Mouse (Mus musculus) kidney, embryonic 16.5 days (tissue): ENCODE data around the gene Frmd4a. TPM values are rescaled to one million over a fixed set of nuclear protein-coding genes. Genes with fewer than 3 reads are reported as not detected.
A peak's percentile ranks its signal among the peaks of the same experiment; 100 is the strongest.

Source experiments
- ATAC-seq: fragments of 200-750 bp; cut with Nextera tagmentation; 2 replicates; pipeline ENCODE4 v1.8.0; 2017; ENCODE audit warnings: moderate TSS enrichment; ENCODE audit not compliant: low FRiP score, low TSS enrichment
- H3K27ac ChIP-seq: fragments of 300-500 bp; sonication (generic); 2 replicates; pipeline ENCODE4 v1.5.1; 2014; ENCODE audit warnings: low read length
- H3K27me3 ChIP-seq: fragments of 300-500 bp; sonication (generic); 2 replicates; pipeline ENCODE4 v1.6.1; 2014; ENCODE audit warnings: low read length, control low read depth, mixed read lengths; ENCODE audit not compliant: insufficient read depth
- H3K36me3 ChIP-seq: fragments of 300-500 bp; sonication (generic); 2 replicates; pipeline ENCODE4 v1.6.1; 2014; ENCODE audit warnings: low read length, control low read depth, mixed read lengths; ENCODE audit not compliant: insufficient read depth
- H3K4me1 ChIP-seq: fragments of 300-500 bp; sonication (generic); 2 replicates; pipeline ENCODE4 v1.6.1; 2014; ENCODE audit warnings: low read length, control low read depth, mixed read lengths; ENCODE audit not compliant: insufficient read depth
- H3K4me2 ChIP-seq: fragments of 300-500 bp; sonication (generic); replicated peaks from 2 replicates; pipeline ENCODE4 v1.6.1; 2014; ENCODE audit warnings: low read depth, low read length
- H3K4me3 ChIP-seq: fragments of 300-500 bp; sonication (generic); 2 replicates; pipeline ENCODE4 v1.5.1; 2014; ENCODE audit warnings: mild to moderate bottlenecking, low read length
- H3K9ac ChIP-seq: fragments of 300-500 bp; sonication (generic); replicated peaks from 2 replicates; pipeline ENCODE4 v1.6.1; 2014; ENCODE audit warnings: low read length
- H3K9me3 ChIP-seq: fragments of 300-500 bp; sonication (generic); 2 replicates; pipeline ENCODE4 v1.6.1; 2016; ENCODE audit warnings: low read length, control low read depth
- WGBS: fragments of 180-500 bp; shearing (Covaris S2); extraction: QIAGEN DNeasy Blood & Tissue Kit; methylation state at CpG from one replicate; pipeline ENCODE4 v1.1.7; 2014; 5-methylcytosine and 5-hydroxymethylcytosine counted together
- polyA plus RNA-seq: library from polyadenylated mRNA; unstranded; fragments of >200 nt; fragmentation: Nextera tagmentation; extraction: Ambion mirVana; gene quantifications from 2 replicates; pipeline ENCODE4 v1.2.1, GENCODE M21; 2015

Gene Frmd4a
- polyA plus RNA-seq, 1 experiment from 2014 or later, result 31.2 TPM

- H3K36me3 ChIP-seq, result peaks cover 66% of the 10 kb centered on the region
- H3K27ac ChIP-seq, result no peak overlapping the region
- WGBS, result 79% methylated on average over 3 of the region's 3 CpGs
- no peaks in the 10 kb centered on the region for H3K27me3 ChIP-seq
- no peak overlapping the region for H3K9ac ChIP-seq
- no peak overlapping the region for H3K4me2 ChIP-seq
- no peak overlapping the region for H3K4me3 ChIP-seq
- H3K9me3 ChIP-seq, result no peaks in the 10 kb centered on the region
- ATAC-seq, result no peak
- peaks cover 50% of the 10 kb centered on the region for H3K4me1 ChIP-seq
Observed at GRCm38 (mm10) chr2:4591647-4592046, 574.1 kb downstream of the Frmd4a start.

- Histone ChIP-seq H3K27ac (no peak overlapping the region), H3K36me3 (peaks cover 68% of the 10 kb centered on the region), H3K9ac (no peak overlapping the region), H3K4me3 (no peak overlapping the region), H3K27me3 (no peaks in the 10 kb centered on the region), H3K9me3 (no peaks in the 10 kb centered on the region), H3K4me2 (no peak overlapping the region), H3K4me1 (peaks cover 39% of the 10 kb centered on the region)
- no peak for ATAC-seq
- 89% methylated on average over 7 of the region's 7 CpGs for WGBS
Observed at GRCm38 (mm10) chr2:4592666-4593065, 575.1 kb downstream of the Frmd4a start.

GRCm38 (mm10) chr2:4593433-4593832 is 575.9 kb downstream of the Frmd4a start:
- no peak overlapping the region for H3K4me2 ChIP-seq
- no peak overlapping the region for H3K4me3 ChIP-seq
- H3K4me1 ChIP-seq, result peaks cover 32% of the 10 kb centered on the region
- peaks cover 73% of the 10 kb centered on the region for H3K36me3 ChIP-seq
- no peak overlapping the region for H3K9ac ChIP-seq
- H3K27ac ChIP-seq, result no peak overlapping the region
- no peaks in the 10 kb centered on the region for H3K9me3 ChIP-seq
- no peaks in the 10 kb centered on the region for H3K27me3 ChIP-seq
- peak; percentile 55; the same call in 1 of the 2 replicates for ATAC-seq
- WGBS, result 50% methylated on average over 9 of the region's 9 CpGs

- H3K4me1 ChIP-seq, result peaks cover 27% of the 10 kb centered on the region
- H3K4me2 ChIP-seq, result no peak overlapping the region
- H3K27me3 ChIP-seq, result no peaks in the 10 kb centered on the region
- no peaks in the 10 kb centered on the region for H3K9me3 ChIP-seq
- H3K4me3 ChIP-seq, result no peak overlapping the region
- H3K36me3 ChIP-seq, result peaks cover 77% of the 10 kb centered on the region
- H3K9ac ChIP-seq, result no peak overlapping the region
- no peak overlapping the region for H3K27ac ChIP-seq
- ATAC-seq, result no peak
- WGBS, result 88% methylated on average over 3 of the region's 3 CpGs
Observed at GRCm38 (mm10) chr2:4593878-4594387, 576.4 kb downstream of the Frmd4a start.

GRCm38 (mm10) chr2:4596992-4597391 is 579.5 kb downstream of the Frmd4a start:
- ATAC-seq, result no peak
- Histone ChIP-seq H3K27ac (no peak overlapping the region), H3K9ac (no peak overlapping the region), H3K4me2 (no peak overlapping the region), H3K4me1 (peaks cover 22% of the 10 kb centered on the region), H3K4me3 (no peak overlapping the region), H3K27me3 (no peaks in the 10 kb centered on the region), H3K36me3 (peaks cover 58% of the 10 kb centered on the region), H3K9me3 (no peaks in the 10 kb centered on the region)
- WGBS, result 90% methylated on average over 7 of the region's 7 CpGs

- Histone ChIP-seq H3K27me3 (no peaks in the 10 kb centered on the region), H3K9me3 (no peaks in the 10 kb centered on the region), H3K27ac (no peak overlapping the region), H3K4me2 (no peak overlapping the region), H3K4me1 (peaks cover 8% of the 10 kb centered on the region; the same call in 1 of the 2 replicates), H3K4me3 (no peak overlapping the region), H3K9ac (no peak overlapping the region), H3K36me3 (peaks cover 58% of the 10 kb centered on the region)
- WGBS, result 44% methylated on average over 15 of the region's 15 CpGs
- no peak; the same call in 1 of the 2 replicates for ATAC-seq
Observed at GRCm38 (mm10) chr2:4601034-4601890, 583.7 kb downstream of the Frmd4a start.

- H3K36me3 ChIP-seq, result peaks cover 63% of the 10 kb centered on the region
Observed at GRCm38 (mm10) chr2:4603361-4603945, 585.9 kb downstream of the Frmd4a start.

GRCm38 (mm10) chr2:4606559-4606958 is 589.0 kb downstream of the Frmd4a start:
- no peak for ATAC-seq
- Histone ChIP-seq H3K4me1 (0 out of 2 replicates have a peak, but pooled peaks cover 2% of the 10 kb centered on the region), H3K4me3 (no peak overlapping the region), H3K27me3 (no peaks in the 10 kb centered on the region), H3K4me2 (no peak overlapping the region), H3K9ac (no peak overlapping the region), H3K36me3 (peaks cover 76% of the 10 kb centered on the region), H3K27ac (no peak overlapping the region), H3K9me3 (no peaks in the 10 kb centered on the region)
- WGBS, result 95% methylated on average over 3 of the region's 3 CpGs

More at GRCm38 (mm10) chr2:4603361-4603945, 585.9 kb downstream of the Frmd4a start:
- WGBS, result 85% methylated on average over 33 of the region's 33 CpGs
- H3K4me3 ChIP-seq, result no peak overlapping the region
- ATAC-seq, result peak; percentile 43; the same call in 1 of the 2 replicates
- H3K4me2 ChIP-seq, result no peak overlapping the region
- no peak overlapping the region for H3K27ac ChIP-seq
- H3K9me3 ChIP-seq, result no peaks in the 10 kb centered on the region
- H3K27me3 ChIP-seq, result no peaks in the 10 kb centered on the region
- peaks cover 8% of the 10 kb centered on the region; the same call in 1 of the 2 replicates for H3K4me1 ChIP-seq
- no peak overlapping the region for H3K9ac ChIP-seq

GRCm38 (mm10) chr2:4608253-4608652 is 590.7 kb downstream of the Frmd4a start:
- Histone ChIP-seq H3K4me3 (no peak overlapping the region), H3K27me3 (no peaks in the 10 kb centered on the region), H3K4me2 (no peak overlapping the region), H3K36me3 (peaks cover 76% of the 10 kb centered on the region), H3K9ac (no peak overlapping the region), H3K27ac (no peak overlapping the region), H3K9me3 (no peaks in the 10 kb centered on the region), H3K4me1 (0 out of 2 replicates have a peak, but pooled peaks cover 2% of the 10 kb centered on the region)
- no peak for ATAC-seq
- WGBS, result 86% methylated on average over 3 of the region's 3 CpGs
